ENCODE assay signal across 19 mouse cellular contexts in the genomic region with DNA sequence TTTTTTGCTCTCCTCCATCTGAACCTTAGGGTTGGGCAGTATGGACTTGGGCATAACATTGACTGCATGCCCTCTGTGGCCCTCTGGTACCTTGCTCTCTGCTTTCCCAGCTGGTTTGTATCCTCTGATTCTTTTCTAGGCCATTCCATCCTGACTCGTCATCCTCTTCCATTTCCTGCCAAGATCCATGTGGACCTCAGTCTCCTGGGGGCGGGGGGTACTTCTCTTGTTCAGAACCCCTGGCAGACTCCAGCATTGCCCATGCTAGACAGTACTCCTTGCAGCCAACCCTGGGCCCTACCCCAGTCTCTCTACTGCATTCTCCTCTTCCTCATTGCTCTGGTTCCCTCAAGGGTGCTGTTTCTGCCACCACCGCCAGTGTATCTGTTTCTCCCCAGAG. TPM values are rescaled to one million over a fixed set of nuclear protein-coding genes. Genes with fewer than 3 reads are reported as not detected.
DNase-seq lines count a peak whose midpoint lies in the region.
"Had no signal": no experiment of that assay in that cellular context is flagged by ENCODE, and none has a peak within 500 bp of the region (broad histone marks: within the 10 kb centered on the region; RNA-seq: fewer than 3 reads in every experiment).

No protein-coding gene starts in this region.

- peaks cover 23% of the 10 kb centered on the region for H3K4me1 ChIP-seq in heart, embryonic 10.5 days
- peaks cover 30% of the 10 kb centered on the region for H3K4me1 ChIP-seq in limb, embryonic 10.5 days
- H3K4me1 ChIP-seq: hindbrain, embryonic 12.5 days had no signal

- H3K27ac ChIP-seq in heart, embryonic 10.5 days, result peak overlapping the region; percentile 17; the same call in 1 of the 2 replicates
- peak overlapping the region; percentile 50; the same call in 1 of the 2 replicates for H3K27ac ChIP-seq in limb, embryonic 10.5 days
- H3K27ac ChIP-seq: embryonic facial prominence, embryonic 15.5 days; forebrain, embryonic 12.5 days; gastrocnemius, adult 2 months; hindbrain, embryonic 12.5 days had no signal

- H3K9me3 ChIP-seq in heart, embryonic 10.5 days, result no peaks in the 10 kb centered on the region
- no peaks in the 10 kb centered on the region for H3K9me3 ChIP-seq in limb, embryonic 10.5 days (replicated peaks)
- H3K9me3 ChIP-seq: embryonic facial prominence, embryonic 15.5 days; forebrain, embryonic 12.5 days; G1E; heart, embryonic 12.5 days; hindbrain, embryonic 12.5 days had no signal

- no peak for DNase-seq in heart, embryonic 10.5 days (ENCODE audit: low spot score)
- no peak for DNase-seq in heart, adult 8-10 months (ENCODE audit: low spot score)
- DNase-seq in 3T3-L1 (ENCODE audit: low read depth, low spot score), result peak; percentile 96
- peak; percentile 74 for DNase-seq in Muller cell, postnatal 12 days (ENCODE audit: inconsistent ontology term)
- no peak for DNase-seq in limb, embryonic 10.5 days (ENCODE audit: low spot score)
- no peak for DNase-seq in thymus, postnatal 4 days
- DNase-seq in thymus, postnatal 10 days (ENCODE audit: low spot score in 2 of 2), result no peak
- DNase-seq: adrenal gland, postnatal 25 days; cerebellum, adult 2 months; forebrain, postnatal 0 days; gastrocnemius, adult 2 months; gastrocnemius, postnatal 25 days had no signal

- WGBS in heart, embryonic 10.5 days, result 57% methylated on average over 3 of the region's 3 CpGs
- 89% methylated on average over 3 of the region's 3 CpGs for WGBS in limb, embryonic 10.5 days

- peaks cover 39% of the 10 kb centered on the region for H3K27me3 ChIP-seq in heart, embryonic 10.5 days (ENCODE audit: insufficient read depth, poor library complexity, severe bottlenecking)
- H3K27me3 ChIP-seq in limb, embryonic 10.5 days (ENCODE audit: low read depth, poor library complexity, severe bottlenecking), result 0 out of 2 replicates have a peak, but pooled peaks cover 10% of the 10 kb centered on the region
- H3K27me3 ChIP-seq: embryonic facial prominence, embryonic 15.5 days; hindbrain, embryonic 12.5 days; Patski had no signal

- H3K4me3 ChIP-seq in heart, embryonic 10.5 days, result no peak overlapping the region
- H3K4me3 ChIP-seq in limb, embryonic 10.5 days, result no peak overlapping the region
- H3K4me3 ChIP-seq: embryonic facial prominence, embryonic 15.5 days; forebrain, embryonic 12.5 days; gastrocnemius, adult 2 months; heart, embryonic 12.5 days; hindbrain, embryonic 12.5 days had no signal

- no peaks in the 10 kb centered on the region for H3K36me3 ChIP-seq in heart, embryonic 10.5 days
- H3K36me3 ChIP-seq in limb, embryonic 10.5 days, result no peaks in the 10 kb centered on the region
- H3K36me3 ChIP-seq: embryonic facial prominence, embryonic 15.5 days; forebrain, embryonic 12.5 days; G1E; heart, embryonic 12.5 days; hindbrain, embryonic 12.5 days had no signal

RNA-seq across cellular contexts. Expression of a gene that starts 19.8 kb away (rescaled TPM):
- polyA plus RNA-seq in heart, embryonic 10.5 days (2016; fragmentation: Nextera tagmentation; extraction: Ambion mirVana), result 99.3 and 114 TPM in 2 replicates
- total RNA-seq in heart, adult 8-10 months (2022), result 10 to 100 TPM; 42.1 to 59.3 (median 49.9) TPM
- 61.9 and 101 TPM in 2 replicates for polyA plus RNA-seq in limb, embryonic 10.5 days (2016; fragmentation: Nextera tagmentation; extraction: Ambion mirVana)
- total RNA-seq: granulocyte monocyte progenitor cell, adult 5-6 weeks had no signal
- polyA plus RNA-seq: G1E had no signal

RNA-seq across cellular contexts. Expression of a gene that starts 36.0 kb away (rescaled TPM):
- 6.4 and 6.8 TPM in 2 replicates for polyA plus RNA-seq in heart, embryonic 10.5 days (2016; fragmentation: Nextera tagmentation; extraction: Ambion mirVana)
- total RNA-seq in heart, adult 8-10 months (2022), result 10 to 100 TPM; 20.1 to 24.7 (median 23.3) TPM
- polyA plus RNA-seq in limb, embryonic 10.5 days (2016; fragmentation: Nextera tagmentation; extraction: Ambion mirVana), result 10.0 and 12.8 TPM in 2 replicates

Comparison
In these comparisons a context has a peak if more than half of its experiments do, and no peak if none do; other contexts are left out.
1. DNase-seq: peak in 3T3-L1 (single experiment) and Muller cell, postnatal 12 days (single experiment); none in heart, embryonic 10.5 days (single experiment), heart, adult 8-10 months (single experiment), limb, embryonic 10.5 days (single experiment), thymus, postnatal 4 days (single experiment) and thymus, postnatal 10 days (0 of 2).